Mouse (Mus musculus): ENCODE data around the gene Pigq.

Gene Pigq

DNA sequence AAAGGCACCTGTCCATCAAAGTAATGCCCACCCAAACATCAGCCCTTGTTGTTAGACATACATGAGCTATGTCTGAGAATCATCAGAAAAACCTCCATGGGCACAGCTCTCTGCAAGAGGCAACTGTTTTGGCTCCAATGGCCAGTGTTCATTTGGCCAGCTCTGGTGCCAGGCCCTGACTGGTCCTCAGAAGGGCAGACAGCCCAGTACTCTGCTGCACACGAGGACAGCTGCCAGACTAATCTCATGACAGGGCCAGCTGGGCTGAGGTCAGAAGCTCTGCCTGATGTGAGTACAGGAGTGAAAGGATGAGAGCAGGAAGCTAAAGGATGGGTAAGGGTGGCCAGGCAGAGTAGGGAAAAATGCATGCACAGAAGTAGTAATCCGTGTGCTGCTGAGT is 19.4 kb downstream of the Pigq start:
- in situ Hi-C loops (cut with MseI, MboI): no loop called here

DNA sequence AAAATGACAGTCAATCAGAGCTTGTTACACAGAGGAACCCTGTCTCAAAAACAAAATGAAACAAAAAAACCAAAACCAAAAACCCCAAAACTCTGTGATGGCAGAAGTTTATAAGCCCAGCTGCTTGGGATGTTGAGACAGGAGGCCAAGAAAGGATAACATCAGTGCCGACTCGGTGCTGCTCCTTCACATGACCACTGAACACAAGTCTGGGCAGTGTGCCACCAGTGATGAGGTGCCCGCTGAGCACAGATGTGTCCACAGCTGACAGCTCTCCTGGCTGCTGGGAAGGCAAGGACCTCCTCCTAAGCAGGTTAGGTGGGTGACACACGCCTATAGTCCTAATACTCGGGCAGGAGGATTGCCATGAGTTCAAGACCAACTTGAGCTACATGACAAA is 22.6 kb downstream of the Pigq start:
- in situ Hi-C loops (cut with MseI, MboI): no loop called here

DNA sequence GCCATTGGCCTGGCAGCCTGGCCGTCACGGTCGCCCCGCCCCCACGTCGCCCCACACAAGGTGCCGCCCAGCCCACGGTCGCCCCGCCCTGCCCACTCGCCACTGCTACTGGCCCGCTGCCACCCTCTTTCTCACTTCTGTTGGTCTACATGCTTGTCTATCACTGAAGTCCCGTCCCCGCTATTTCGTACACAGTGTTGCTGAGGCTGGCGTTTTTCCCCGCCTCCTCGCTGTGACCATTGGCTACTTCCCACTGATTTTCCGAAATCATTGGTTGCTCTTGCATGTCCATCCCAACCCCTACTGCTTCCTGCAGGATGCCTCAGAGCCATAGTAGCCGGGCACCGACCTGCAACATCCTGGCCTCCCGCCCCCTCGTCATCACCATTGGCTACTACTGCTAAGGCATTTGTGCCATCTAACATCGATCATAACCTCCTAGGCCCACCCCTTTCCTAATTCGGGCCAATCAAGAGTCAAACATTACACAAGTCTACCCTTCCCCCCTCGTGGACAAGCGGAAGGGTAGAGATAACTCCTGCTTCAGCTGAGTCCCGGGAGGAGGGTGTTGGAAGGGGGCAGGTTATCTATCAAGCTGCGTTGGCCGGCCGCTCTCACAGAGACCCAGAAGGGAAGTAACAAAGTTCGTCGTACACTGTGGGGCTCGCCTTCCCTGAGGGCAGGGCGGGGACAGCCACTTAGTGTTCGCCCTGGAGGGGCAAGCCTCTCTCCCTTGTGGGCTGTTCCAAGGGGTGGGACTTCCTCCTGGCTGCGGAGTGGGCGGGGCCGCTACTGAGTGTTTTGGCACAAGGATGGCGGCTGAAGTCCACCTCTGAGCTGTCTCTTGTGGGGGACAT is 24.7 kb downstream of the Pigq start:
- in situ Hi-C loops (cut with MseI, MboI): no loop called here

DNA sequence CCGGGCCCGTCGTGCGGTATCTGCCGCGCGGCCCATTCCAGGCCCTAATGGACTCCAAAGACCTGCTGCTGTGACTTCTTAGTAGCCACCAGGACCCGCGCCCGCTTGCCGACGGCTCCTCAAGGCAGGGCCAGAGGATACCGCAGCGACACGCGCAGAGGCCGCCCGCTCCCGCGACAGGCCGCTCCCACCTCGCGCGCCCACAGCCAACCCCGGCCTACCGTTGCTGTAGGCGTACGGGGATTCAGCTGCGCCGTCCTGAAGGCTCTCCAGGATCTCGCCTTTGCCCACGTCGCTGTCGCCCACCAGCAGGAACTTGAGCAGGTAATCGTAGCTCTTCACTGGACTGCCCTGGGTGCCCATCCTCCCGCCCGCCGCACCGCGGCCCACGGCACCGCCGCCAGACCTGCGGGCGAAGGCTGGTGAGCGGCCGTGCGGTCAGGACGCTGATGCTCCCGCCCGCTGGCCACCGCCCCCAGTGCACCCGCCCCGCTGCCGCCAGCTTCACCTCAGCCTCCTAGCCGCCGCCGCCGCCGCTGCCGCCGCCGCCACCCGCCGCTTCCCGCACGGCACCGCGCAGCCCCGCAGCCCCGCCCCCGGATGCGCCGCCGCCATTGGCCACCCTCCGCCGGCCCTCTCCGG is 25.5 kb downstream of the Pigq start, which contains the start of gene Rab40c:
Rab40c (minus strand) TSS at position 584 of the 642 bp plus-strand sequence.
- in situ Hi-C loops (cut with MseI, MboI): no loop called here

DNA sequence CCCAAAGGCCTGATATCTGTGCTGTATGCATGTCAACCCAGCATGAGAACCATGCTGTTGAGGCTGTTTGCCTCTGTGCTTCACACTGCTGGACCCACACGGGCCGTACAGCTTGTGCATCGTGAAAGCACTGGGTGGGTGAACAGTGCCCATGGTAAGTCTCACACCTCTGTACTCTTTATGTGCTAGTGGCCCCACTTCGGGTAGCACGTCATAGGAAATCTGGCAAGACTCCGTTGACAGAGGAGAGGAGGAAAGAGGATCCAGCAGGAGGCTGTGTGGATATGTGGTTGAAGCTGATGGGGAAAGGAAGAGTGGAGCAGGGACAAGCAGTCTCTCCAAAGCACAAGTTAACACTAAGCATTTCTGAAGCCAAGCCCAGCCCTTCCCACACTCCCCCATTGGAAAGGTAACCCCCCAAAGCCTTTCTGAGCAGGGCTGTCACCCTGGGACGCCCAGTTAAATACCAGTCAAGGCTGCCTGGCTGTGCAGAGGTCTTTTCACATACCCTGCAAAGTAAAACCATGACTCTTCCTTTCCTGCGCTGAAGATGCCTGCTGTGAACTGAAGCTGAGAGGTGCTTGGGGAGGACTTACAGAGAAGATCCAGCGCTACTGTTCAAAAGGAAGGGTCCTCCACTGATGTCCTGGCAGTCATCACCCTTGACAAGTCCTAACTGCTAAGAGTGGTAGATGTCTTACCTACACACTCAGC is 26.5 kb downstream of the Pigq start:
- in situ Hi-C loops (cut with MseI, MboI): no loop called here

DNA sequence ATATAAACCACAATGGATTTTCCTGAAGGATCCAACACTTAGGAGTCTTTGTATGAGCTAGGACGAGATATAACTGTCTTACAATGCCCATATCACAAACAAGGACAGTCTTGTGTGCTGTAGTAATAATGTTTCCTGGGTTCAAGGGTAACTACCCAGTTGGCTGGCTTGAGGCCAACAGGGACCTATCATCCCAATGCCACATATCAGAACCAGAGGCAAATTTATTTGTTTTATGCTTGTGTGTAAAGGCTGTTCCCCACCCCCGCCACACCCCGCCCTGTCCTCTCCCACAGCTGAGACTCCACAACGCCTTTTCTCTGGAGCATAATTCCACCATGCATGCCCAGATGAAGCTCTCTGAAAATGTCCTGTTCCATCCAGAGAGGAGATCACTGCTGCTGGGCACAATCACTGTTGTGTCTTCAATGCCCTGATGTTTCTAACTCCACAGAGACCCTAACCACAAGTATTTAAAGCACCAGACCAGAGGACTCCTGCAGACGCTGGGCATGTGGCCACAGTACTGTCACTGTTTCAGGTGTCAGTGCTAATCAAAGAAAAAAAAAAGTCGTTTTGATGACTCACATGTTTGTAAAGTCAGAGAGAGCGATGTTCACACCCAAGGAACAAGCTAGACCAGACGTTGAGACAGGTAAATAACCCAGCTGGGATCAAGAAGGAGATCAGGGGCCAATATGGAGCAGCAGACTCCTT is 27.6 kb downstream of the Pigq start:
- in situ Hi-C loops (cut with MseI, MboI): no loop called here

DNA sequence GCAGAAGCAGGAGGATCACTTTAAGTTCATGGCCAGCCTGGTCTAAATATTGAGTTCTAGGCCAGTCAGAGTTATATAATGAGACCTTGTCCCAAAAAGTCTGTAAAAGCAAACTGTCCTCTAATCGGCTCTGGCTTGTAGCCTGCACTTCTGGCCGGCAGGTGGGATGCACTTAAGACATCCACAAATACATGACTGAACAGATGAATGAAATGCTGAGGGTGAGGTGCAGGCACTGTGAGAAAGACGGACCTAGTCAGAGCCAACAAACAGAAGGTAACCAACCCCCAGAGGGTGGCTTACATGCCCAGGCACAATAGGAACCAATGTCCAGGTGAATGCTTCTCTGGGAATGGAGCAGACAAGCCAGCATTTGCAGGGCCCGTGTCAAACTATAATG is 30.4 kb downstream of the Pigq start:
- in situ Hi-C loops (cut with MseI, MboI): no loop called here

DNA sequence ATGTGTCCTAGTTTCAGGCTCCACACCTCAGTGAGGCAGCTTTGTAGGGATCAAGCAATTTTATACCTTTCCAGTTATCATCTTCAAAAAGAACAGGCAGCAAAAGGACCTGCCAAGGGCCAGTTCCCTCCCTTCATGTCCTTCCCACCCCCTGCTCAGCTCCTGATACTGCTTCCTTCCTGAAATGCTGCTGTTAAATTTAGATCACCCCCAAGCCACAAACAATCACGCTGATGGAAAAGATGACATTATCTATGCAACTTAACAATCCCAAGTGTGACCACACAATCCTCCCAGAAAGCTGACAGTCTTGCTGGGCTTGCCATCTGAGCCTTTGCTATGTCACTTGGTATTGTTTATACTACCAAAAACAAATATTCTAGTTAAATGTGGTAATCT is 30.9 kb downstream of the Pigq start:
- in situ Hi-C loops (cut with MseI, MboI): no loop called here

DNA sequence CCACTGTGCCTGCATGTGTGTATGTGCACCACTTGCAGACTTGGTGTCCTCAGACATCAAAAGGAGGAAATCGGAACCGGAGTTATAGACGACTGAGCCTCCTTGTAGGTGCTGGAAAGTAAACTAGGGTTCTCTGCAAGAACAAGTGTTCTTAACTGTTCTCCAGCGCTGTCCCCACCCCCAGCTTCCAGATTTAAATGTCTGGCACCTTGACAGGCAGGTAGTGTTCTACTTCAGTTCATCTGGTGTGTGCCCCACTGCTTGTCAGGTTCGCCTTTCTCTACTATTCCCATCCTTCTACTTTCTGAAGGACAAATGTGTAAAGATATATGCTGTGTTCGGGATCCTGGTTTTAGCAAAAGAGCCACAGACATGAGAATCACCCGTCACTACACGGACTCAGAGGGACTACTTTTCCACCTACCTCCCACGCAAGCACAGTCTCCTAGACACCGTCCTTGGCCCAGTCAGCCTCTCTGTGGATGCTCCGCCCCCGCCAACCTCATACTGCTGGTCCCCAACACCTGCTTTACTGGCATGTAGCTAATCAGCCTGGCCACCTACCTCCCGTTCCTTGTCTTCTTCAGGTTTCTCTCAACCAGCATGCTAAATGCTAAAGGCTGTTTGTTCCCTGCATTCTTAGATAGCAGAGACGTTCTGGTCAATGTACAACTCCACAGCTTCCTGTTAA is 31.4 kb downstream of the Pigq start:
- in situ Hi-C loops (cut with MseI, MboI): no loop called here

DNA sequence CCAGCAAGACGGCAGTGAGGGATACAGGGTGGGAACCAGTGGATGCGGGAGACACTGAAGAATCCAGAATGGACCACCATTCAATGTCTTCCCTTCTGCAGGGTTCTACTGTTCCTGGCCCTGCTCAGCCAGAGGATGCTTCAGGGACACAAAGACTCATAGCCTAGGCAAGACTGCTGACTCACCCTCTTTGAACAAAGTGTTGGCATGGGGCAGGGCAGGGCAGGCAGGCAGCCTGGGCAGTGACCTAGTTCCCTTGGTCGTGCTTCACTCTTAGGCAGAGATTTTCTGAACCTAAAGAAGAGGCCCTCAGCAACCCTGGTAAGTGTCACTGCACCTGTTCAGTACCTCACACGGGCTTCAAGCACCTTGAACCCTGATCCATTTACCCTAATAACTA is 32.9 kb downstream of the Pigq start:
- in situ Hi-C loops (cut with MseI, MboI): no loop called here

DNA sequence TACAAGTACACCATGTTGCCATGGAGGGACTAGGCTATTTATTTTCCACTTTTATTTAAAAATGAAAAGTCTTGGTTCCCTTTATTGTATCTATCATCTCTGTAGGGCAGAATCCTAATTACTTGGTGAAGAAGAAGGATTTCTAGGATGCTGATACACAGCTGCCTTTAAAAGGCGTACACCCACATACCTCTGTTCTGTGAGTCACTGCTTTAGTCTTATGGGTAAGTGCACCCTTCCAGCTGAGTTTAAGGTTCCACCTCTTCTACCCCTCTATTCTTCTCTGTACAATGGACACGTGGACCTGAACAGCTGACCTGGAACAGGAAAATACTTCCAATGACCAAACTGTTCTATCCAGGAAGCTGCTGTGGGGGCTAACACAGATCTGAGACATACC is 37.1 kb downstream of the Pigq start:
- in situ Hi-C loops (cut with MseI, MboI): no loop called here

DNA sequence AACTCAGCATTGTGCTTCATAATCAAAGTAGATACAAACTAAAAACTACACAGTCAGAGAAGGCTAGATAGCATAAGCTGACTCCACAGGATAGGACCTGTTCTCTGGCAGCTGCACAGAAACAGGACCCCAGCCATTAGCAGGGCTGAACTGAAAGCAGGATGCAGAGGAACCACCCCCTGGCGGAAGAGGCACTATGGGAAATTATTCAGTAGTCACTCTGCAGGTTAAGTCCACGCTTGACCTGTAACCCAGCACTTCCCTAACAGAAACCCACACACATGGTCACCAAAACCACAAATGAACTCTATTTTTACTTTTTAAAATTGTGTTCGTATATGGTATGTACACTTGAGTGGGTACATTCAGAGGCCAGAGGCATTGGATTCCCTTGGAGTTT is 41.7 kb downstream of the Pigq start:
- in situ Hi-C loops (cut with MseI, MboI): no loop called here

DNA sequence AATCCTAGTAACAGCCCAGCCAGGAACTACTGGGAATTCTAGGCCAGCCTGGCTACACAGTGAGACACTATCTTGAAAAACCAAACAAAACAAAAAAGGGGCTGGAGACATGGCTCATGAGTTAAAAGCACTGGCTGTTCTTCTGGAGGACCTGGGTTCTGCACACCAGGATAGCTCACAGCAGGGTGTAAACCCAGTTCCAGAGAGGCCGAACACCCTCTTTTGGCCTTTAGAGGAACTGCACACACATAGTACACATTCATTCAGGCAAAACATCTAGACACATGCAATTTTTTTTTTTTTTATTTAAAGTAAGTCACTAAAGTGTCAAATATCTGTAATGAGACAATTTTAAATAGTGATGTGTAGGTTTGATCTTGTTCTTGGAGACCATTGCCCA is 44.5 kb downstream of the Pigq start:
- in situ Hi-C loops (cut with MseI, MboI): no loop called here

DNA sequence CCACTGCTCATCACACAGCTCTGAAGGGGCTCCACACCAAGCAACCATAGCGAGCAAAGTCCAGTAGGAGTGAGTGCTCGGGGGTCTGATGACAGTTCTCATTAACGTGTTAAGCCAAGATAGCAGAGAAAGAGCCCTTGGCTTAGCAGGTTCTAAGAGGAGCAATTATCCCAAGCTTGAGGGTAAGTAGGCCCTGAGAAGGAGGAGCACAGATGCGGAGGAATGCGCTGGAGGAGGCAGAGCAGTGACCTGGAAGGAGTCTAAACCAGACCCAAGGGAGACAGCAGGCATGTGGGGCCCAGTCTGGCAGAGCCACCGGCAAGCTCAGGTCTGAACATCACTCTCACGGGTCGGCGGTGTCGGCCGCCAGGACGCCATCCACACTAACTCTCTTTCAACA is 48.8 kb downstream of the Pigq start:
- in situ Hi-C loops (cut with MseI, MboI): no loop called here

DNA sequence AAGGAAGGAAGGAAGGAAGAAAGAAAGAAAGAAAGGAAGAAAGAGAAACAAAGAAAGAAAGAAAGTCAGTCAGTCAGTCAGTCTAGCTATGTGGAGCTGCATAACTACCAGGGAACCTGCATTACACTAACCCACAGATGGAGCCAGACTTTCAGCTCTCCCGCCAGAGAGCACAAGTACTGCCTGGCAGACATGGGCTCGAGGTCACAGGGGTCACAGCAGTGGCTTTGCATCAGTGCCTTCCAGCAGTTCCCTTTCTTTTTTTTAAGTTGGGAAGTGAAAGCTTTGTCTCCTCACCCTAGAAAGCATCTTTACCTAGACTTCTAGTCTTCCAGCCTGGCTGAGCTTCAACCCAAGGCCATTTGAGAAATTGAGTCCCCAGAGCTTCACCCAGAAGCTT is 49.3 kb downstream of the Pigq start:
- in situ Hi-C loops (cut with MseI, MboI): no loop called here

DNA sequence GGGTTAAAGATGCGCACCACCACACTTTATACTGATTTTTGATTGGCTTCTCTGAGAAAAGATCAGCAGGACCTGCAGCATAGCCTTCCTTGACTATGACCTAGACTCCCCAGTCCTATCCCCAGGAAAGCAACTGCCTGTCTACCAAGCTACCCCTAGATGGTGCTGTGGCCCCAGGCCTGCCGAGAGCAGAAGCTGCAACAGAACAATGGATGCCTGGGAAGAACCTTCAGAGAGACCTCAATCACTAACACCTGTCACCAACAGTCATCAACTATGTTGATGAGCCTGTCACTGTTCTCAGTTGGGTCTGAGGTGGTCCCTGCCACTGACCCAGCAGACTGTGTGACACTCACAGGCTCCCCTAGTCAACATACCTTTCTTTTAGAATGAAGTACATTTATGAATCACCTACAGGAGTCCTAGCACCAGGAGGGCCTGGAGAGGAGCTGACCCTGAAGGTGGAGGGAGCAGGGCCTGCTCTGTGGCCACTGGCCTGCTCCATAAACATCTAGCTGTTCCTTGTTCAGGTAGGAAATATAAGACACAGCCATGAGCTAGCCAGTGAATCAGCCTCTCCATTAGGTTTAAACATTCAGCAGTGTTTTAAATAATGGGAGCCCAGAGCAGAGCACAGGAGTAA is 50.6 kb downstream of the Pigq start:
- in situ Hi-C loops (cut with MseI, MboI): no loop called here

DNA sequence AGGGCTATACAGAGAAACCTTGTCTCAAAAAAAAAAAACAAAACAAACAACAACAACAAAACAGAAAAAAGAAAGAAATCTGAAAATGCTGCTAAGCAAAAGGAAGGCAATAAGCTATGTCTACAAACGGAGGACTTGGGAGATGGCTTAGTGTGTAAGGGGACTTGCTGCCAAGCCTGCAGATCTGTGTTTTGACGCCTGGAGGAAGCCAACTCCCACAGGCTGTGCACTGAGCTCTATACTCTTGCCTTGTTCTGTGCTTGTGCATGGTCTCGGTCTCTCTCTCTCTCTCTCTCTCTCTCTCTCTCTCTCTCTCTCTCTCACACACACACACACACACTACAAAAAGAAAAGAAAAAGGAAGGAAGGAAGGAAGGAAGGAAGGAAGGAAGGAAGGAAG is 55.9 kb downstream of the Pigq start:
- in situ Hi-C loops (cut with MseI, MboI): no loop called here

DNA sequence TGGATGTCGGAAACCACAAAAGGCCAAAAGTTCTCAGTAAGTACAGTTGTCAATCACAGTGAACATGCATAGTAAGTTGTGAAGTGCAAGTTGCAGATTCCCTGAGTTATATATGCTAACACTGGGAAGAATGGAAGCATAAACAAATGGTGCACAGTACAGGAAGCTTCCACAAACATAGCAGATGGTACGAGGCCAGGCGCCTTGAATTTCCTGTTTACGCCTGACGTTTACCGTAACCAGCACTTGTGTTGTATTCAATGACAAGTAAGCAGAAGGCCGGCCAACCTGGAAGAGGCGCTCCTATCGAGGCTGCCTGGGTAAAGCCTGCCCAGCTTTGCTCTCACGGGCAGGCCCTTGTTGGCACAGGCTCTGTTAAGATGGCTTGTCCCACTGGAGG is 57.3 kb downstream of the Pigq start:
- in situ Hi-C loops (cut with MseI, MboI): no loop called here

DNA sequence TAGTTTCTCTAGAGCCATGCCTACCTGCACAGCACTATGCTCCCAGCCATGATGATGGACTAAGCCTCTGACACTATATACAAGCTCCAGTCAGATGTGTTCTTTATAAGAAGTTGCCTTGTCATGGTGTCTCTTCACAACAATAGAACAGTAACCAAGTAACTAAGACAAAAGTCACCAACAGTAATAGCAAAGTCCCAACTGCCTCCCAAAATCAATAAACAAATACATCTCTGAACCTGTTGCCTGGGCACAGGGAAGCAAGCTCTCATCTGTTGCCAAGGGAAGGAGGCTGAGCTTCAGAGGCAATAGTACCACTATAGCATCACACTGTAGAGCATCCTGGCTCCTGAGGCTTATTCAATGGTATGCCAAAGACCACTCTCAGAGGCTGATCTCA is 57.9 kb downstream of the Pigq start:
- in situ Hi-C loops (cut with MseI, MboI): no loop called here

DNA sequence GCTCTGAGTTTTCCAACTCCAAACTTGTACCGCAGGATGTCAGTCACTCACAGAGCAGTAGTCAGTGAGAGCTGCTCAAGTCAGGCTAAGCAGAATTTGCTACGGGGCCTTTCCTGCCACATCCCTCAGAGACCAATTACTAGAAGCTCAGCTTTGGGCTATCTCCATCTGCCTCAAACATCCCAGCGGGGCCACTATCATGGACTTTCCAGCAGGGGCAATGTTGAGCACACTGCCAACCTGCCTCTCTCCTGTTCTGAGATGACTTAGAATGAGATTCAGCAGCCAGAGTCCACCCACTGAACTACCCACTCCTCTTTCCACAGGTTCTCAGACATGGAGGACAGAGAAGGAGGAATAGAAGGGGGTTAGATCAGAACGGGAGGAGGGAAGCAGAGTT is 59.1 kb downstream of the Pigq start:
- in situ Hi-C loops (cut with MseI, MboI): no loop called here

DNA sequence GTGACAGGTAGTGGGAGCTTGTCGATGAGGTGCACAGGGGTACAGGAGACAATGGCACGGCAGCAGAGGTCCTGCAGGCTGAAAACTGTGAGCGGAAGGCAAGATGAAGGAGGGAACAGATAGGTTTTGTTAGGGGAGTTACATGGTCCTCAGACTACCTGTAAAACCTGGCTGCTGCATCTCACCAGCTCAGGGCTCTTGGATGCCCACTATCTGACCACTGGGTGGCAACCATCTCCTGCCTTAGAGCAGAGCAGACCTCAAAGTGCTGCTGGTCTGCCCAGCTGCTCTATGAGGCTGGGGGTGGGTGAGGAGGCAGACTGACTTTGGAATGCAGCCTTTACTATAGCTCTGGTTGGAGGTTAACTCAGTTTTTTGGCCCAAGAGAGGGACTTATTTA is 60.9 kb downstream of the Pigq start:
- in situ Hi-C loops (cut with MseI, MboI): no loop called here

Data from mouse trophoblast stem cell (cell line).